Mouse (Mus musculus) heart, embryonic 11.5 days (tissue): ENCODE results near the gene Telo2. TPM values are rescaled to one million over a fixed set of nuclear protein-coding genes. Genes with fewer than 3 reads are reported as not detected.

Experiments
- ATAC-seq: fragments of 200-750 bp; cut with Nextera tagmentation; replicated peaks from 2 replicates; pipeline ENCODE4 v1.8.0; 2017; ENCODE audit warnings: moderate library complexity; ENCODE audit not compliant: insufficient number of reproducible peaks, low FRiP score, low TSS enrichment
- H3K27ac ChIP-seq: fragments of 300-500 bp; sonication (generic); 2 replicates; pipeline ENCODE4 v1.5.1; 2014; ENCODE audit warnings: mild to moderate bottlenecking, low read depth, low read length
- H3K27me3 ChIP-seq: fragments of 300-500 bp; sonication (generic); 2 replicates; pipeline ENCODE4 v1.6.1; 2014; ENCODE audit warnings: mild to moderate bottlenecking, low read length, mixed read lengths; ENCODE audit not compliant: control insufficient read depth, insufficient read depth
- H3K36me3 ChIP-seq: fragments of 300-500 bp; sonication (generic); 2 replicates; pipeline ENCODE4 v1.6.1; 2014; ENCODE audit warnings: mild to moderate bottlenecking, low read length, moderate library complexity, mixed read lengths; ENCODE audit not compliant: control insufficient read depth, insufficient read depth
- H3K4me1 ChIP-seq: fragments of 300-500 bp; sonication (generic); 2 replicates; pipeline ENCODE4 v1.6.1; 2014; ENCODE audit warnings: low read length; ENCODE audit not compliant: control insufficient read depth, insufficient read depth
- H3K4me2 ChIP-seq: fragments of 300-500 bp; sonication (generic); 2 replicates; pipeline ENCODE4 v1.6.1; 2014; ENCODE audit warnings: mild to moderate bottlenecking, moderate library complexity
- H3K4me3 ChIP-seq: fragments of 300-500 bp; sonication (generic); 2 replicates; pipeline ENCODE4 v1.5.1; 2014; ENCODE audit warnings: low read depth, low read length
- H3K9ac ChIP-seq: fragments of 300-500 bp; sonication (generic); 2 replicates; pipeline ENCODE4 v1.6.1; 2014; ENCODE audit warnings: mild to moderate bottlenecking, low read depth, low read length, moderate library complexity
- H3K9me3 ChIP-seq: fragments of 300-500 bp; sonication (generic); replicated peaks from 2 replicates; pipeline ENCODE4 v1.6.1; 2016; ENCODE audit warnings: low read length; ENCODE audit not compliant: control insufficient read depth
- WGBS: fragments of 180-500 bp; shearing (Covaris S2); extraction: QIAGEN DNeasy Blood & Tissue Kit; methylation state at CpG from one replicate; pipeline ENCODE4 v1.1.7; 2014; ENCODE audit not compliant: insufficient replicate concordance; 5-methylcytosine and 5-hydroxymethylcytosine counted together
- polyA plus RNA-seq: library from polyadenylated mRNA; unstranded; fragments of >200 nt; fragmentation: Nextera tagmentation; extraction: Ambion mirVana; gene quantifications from 2 replicates; pipeline ENCODE4 v1.2.1, GENCODE M21; 2014

Gene Telo2
- polyA plus RNA-seq, 1 experiment from 2014 or later, result 22.1 TPM

DNA sequence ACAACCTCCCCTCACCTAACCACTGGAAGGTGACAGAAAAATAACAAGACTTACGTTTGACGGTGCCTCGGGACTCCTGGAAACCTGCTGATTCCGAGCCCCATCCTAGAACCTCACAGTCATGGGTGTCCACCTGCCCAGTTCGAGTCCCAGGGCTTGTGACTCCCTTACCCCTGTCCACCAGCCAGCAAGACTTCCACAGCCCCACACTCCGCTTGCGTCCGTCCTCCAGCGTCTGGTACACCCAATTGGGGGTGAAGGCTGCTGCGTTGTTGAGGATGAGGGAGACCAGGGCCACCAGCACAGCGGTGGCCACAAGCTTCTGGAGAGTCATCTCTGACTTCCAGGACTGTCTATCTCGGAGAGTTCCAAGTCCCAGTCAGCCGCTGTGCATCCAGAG, 35.6 kb downstream of the Telo2 start:
- WGBS, result 76% methylated on average over 13 of the region's 13 CpGs
- peaks cover 32% of the 10 kb centered on the region for H3K4me1 ChIP-seq
- ATAC-seq, result no peak

DNA sequence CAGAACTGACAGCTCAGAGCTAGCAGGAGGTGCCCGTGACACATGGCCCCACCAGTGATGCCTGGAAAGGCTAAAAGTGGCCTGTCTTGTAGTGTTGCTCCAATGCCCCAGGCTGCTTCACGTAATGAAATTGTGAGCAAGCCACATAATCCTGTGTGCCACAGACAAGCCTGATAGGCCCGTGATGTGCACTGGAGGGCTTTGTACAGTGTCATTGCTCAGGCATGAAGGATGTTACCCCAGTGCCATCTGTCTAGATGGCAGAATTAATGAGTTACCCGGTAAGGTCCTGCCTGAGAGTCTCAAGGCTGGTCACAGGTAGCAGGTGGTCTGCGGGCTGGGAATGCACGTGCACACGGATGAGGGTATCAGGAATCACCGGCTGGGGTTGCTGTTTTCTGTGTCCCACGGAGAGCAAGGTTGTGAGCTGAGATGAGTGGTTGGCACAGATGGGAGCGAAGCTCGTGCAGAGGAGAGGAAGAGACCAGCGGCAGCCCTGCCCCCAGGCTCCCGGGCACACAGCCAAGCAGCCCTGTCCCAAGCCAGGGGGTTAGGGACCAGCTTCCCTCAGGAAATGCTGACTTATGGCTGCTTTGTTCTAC, 37.9 kb downstream of the Telo2 start:
- Histone ChIP-seq H3K36me3 (no peaks in the 10 kb centered on the region), H3K4me1 (peaks cover 23% of the 10 kb centered on the region), H3K4me2 (peak overlapping the region; percentile 58), H3K27me3 (no peaks in the 10 kb centered on the region), H3K4me3 (peak overlapping the region; percentile 29), H3K9ac (peak overlapping the region; percentile 56; the same call in 1 of the 2 replicates), H3K27ac (peak overlapping the region; percentile 51; the same call in 1 of the 2 replicates), H3K9me3 (no peaks in the 10 kb centered on the region)
- 63% methylated on average over 13 of the region's 13 CpGs for WGBS
- ATAC-seq, result no peak

More for the DNA sequence above, 35.6 kb downstream of the Telo2 start:
- H3K9me3 ChIP-seq, result no peaks in the 10 kb centered on the region
- H3K27ac ChIP-seq, result peak overlapping the region; percentile 88
- peak overlapping the region; percentile 58 for H3K4me2 ChIP-seq
- H3K9ac ChIP-seq, result peak overlapping the region; percentile 69
- no peaks in the 10 kb centered on the region for H3K36me3 ChIP-seq
- no peaks in the 10 kb centered on the region for H3K27me3 ChIP-seq
- H3K4me3 ChIP-seq, result peak overlapping the region; percentile 29

DNA sequence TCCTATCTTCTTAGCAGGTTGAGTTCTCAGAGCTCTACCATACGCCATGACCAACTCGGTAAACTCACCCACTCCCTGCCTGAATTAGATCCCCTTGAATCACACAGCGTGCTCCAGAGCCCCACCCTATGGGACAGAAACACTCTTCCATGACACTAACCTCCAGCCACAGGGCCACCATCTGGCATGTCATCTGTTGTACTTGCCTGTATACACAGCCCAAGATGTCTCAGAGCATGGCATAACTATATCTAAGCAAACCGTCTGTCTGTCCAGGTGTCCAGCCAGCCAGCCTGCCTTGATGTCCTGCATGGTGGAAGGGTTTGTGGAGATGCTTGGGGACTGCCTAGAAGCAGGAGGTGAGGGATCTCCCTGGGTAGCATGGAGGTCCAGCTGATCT, 38.9 kb downstream of the Telo2 start:
- H3K9me3 ChIP-seq, result no peaks in the 10 kb centered on the region
- 86% methylated on average over 4 of the region's 4 CpGs for WGBS
- H3K27me3 ChIP-seq, result no peaks in the 10 kb centered on the region
- H3K4me3 ChIP-seq, result no peak overlapping the region
- H3K4me2 ChIP-seq, result no peak overlapping the region; the same call in 1 of the 2 replicates
- no peak for ATAC-seq
- H3K27ac ChIP-seq, result no peak overlapping the region
- H3K4me1 ChIP-seq, result peaks cover 14% of the 10 kb centered on the region
- no peaks in the 10 kb centered on the region for H3K36me3 ChIP-seq
- H3K9ac ChIP-seq, result no peak overlapping the region

DNA sequence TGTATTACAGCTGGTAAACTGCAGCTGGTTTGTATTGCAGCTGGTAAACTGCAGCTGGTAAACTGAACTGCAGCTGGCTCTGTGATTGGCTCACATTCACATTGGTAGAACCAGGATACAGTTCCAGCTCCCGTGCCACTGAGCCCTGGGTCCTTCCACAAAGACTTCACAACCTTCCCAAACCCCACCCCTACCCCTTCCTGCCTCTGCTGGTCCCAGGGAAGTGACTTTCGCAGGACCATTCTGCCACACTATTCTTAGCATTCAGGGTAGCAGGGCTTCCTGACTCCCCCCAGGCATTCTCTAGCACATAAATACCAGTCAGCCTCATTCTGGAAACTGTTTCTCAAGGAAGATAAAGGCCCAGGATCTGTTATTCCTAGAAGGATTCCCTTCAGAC, 47.1 kb downstream of the Telo2 start:
- Histone ChIP-seq H3K9me3 (no peaks in the 10 kb centered on the region), H3K36me3 (no peaks in the 10 kb centered on the region; the same call in 1 of the 2 replicates), H3K27ac (0 out of 2 replicates have a peak overlapping the region, but pooled peaks have one; percentile 42), H3K4me3 (no peak overlapping the region), H3K4me1 (peaks cover 19% of the 10 kb centered on the region), H3K9ac (no peak overlapping the region), H3K4me2 (no peak overlapping the region), H3K27me3 (no peaks in the 10 kb centered on the region)
- WGBS, result 44% methylated on average over 2 of the region's 2 CpGs
- ATAC-seq, result no peak

DNA sequence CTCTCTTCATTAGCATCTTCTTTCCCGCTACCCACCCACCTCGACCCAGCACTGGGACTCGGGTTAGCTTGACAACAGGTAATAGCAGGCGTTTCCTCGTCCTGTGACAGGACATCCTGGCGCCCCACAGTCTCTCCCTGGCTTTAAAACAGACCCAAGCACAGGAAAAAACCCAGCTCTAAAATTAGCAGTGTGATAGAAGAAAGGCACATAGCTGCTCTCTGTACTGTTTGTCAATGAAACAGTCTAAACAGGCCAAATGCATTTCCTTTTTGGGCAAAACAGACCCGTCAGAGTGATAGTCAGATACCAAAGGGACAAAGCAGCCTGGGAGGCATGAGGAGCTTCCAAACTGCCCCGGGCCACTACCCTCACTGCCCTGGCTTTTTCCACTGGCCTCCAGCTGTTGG, 48.3 kb downstream of the Telo2 start:
- Histone ChIP-seq H3K27me3 (no peaks in the 10 kb centered on the region), H3K27ac (peak overlapping the region; percentile 42), H3K9me3 (no peaks in the 10 kb centered on the region), H3K4me2 (no peak overlapping the region), H3K4me3 (no peak overlapping the region), H3K9ac (no peak overlapping the region), H3K36me3 (no peaks in the 10 kb centered on the region; the same call in 1 of the 2 replicates), H3K4me1 (peaks cover 19% of the 10 kb centered on the region)
- 38% methylated on average over 8 of the region's 8 CpGs for WGBS
- ATAC-seq, result no peak

DNA sequence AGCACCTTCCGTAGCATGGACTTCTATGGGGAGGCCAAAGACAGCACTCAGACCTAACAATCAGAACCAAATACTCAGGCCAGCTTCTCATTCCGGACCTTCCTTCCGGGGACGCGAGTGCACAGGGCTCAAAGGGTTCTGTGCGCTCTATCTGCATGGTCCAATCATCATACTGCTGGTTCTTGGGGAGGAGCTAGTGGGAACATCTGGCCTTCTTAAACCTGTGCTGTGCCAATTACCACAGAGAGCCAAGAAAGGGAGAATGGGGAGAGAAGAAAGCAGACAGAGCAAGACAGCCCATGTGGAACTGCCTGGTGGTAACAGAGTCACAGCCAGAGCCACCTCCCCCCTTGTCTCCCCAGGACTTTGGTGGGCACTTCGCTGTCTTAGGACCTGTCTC, 49.2 kb downstream of the Telo2 start:
- no peak overlapping the region for H3K27ac ChIP-seq
- H3K4me3 ChIP-seq, result no peak overlapping the region
- ATAC-seq, result no peak
- no peak overlapping the region for H3K4me2 ChIP-seq
- no peak overlapping the region for H3K9ac ChIP-seq
- WGBS, result 90% methylated on average over 7 of the region's 7 CpGs
- no peaks in the 10 kb centered on the region for H3K9me3 ChIP-seq
- H3K36me3 ChIP-seq, result peaks cover 4% of the 10 kb centered on the region; the same call in 1 of the 2 replicates
- no peaks in the 10 kb centered on the region for H3K27me3 ChIP-seq
- peaks cover 19% of the 10 kb centered on the region for H3K4me1 ChIP-seq

DNA sequence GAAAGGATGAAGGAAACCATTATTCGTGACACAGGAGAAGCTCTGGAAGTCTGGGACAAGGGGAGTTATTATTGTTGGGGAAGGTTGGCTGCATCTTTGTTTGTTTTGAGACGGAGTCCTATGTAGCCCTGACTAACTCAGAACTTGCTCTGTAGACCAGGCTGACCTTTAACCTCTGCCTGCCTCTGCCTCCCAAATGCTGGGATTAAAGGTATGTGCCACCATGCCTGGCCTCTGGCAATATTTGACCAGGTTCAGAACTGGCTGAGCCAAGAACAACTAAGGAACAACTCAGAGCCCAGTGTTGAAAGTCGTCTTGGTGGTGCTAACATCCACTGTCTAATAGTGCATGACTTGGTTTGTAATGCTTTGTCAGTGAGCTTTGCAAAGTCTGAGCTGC, 50.6 kb downstream of the Telo2 start:
- no peak overlapping the region for H3K9ac ChIP-seq
- WGBS, result 72% methylated on average over 3 of the region's 3 CpGs
- peaks cover 19% of the 10 kb centered on the region for H3K4me1 ChIP-seq
- H3K4me2 ChIP-seq, result no peak overlapping the region
- no peaks in the 10 kb centered on the region for H3K9me3 ChIP-seq
- H3K27me3 ChIP-seq, result no peaks in the 10 kb centered on the region
- 0 out of 2 replicates have a peak, but pooled peaks cover 4% of the 10 kb centered on the region for H3K36me3 ChIP-seq
- H3K27ac ChIP-seq, result no peak overlapping the region
- H3K4me3 ChIP-seq, result no peak overlapping the region
- ATAC-seq, result no peak

DNA sequence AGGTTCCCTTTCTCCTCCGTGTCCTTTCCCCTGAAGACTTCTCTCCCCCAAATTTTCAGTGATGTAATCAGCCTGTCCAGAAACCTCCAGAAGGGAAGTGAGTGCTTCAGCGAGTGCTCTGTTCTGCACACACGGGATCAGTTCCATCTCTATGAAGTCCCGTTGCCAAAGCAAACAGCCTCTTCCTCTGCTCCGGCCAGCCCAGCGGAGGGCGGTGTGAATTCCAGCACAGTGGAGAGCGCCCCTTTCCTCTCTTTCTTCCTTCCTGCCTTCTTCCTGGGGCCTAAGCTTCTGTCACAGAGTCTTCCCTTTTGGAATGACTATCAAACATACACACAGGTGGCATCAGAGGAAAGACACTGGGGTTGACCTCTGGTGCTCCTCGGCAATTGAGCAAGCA, 51.4 kb downstream of the Telo2 start:
- Histone ChIP-seq H3K27me3 (no peaks in the 10 kb centered on the region), H3K4me1 (peaks cover 19% of the 10 kb centered on the region), H3K9me3 (no peaks in the 10 kb centered on the region), H3K9ac (no peak overlapping the region), H3K36me3 (0 out of 2 replicates have a peak, but pooled peaks cover 4% of the 10 kb centered on the region), H3K4me2 (no peak overlapping the region), H3K4me3 (no peak overlapping the region), H3K27ac (peak overlapping the region; percentile 60)
- 45% methylated on average over 9 of the region's 9 CpGs for WGBS
- 0 out of 2 replicates have a peak, but pooled peaks have one; percentile 60 for ATAC-seq

DNA sequence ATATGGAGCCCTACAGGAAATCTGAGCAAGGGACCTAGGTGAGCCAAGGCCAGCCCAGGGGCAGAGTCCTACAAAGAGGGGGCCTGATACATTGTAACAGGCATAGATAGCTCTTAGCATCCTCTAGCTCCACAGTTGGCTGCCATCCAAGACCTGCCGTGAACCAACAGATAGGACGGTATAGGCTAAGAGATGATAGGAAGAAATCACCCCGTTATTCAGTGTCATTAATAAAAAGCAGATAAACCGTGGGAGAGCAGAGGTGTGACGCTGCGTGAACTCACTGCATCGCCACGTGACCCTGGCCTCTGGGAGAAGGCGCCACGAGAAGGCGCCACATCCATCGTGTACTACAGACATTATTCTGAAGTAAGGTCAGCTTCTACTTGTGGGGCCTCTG, 51.9 kb downstream of the Telo2 start:
- H3K27ac ChIP-seq, result peak overlapping the region; percentile 10

More for the DNA sequence above, 51.9 kb downstream of the Telo2 start:
- Histone ChIP-seq H3K36me3 (0 out of 2 replicates have a peak, but pooled peaks cover 4% of the 10 kb centered on the region), H3K9ac (no peak overlapping the region), H3K4me2 (no peak overlapping the region), H3K4me1 (peaks cover 19% of the 10 kb centered on the region), H3K9me3 (no peaks in the 10 kb centered on the region), H3K27me3 (no peaks in the 10 kb centered on the region), H3K4me3 (no peak overlapping the region)
- no peak for ATAC-seq
- 66% methylated on average over 12 of the region's 12 CpGs for WGBS
